Mouse (Mus musculus) forebrain, embryonic 13.5 days (tissue): ENCODE results near the gene Brd9. TPM values are rescaled to one million over a fixed set of nuclear protein-coding genes. Genes with fewer than 3 reads are reported as not detected.

ENCODE experiments used
- ATAC-seq: fragments of 200-750 bp; cut with Nextera tagmentation; 2 replicates; pipeline ENCODE4 v1.8.0; 2017
- H3K27ac ChIP-seq: fragments of 300-500 bp; sonication (generic); 2 replicates; pipeline ENCODE4 v1.5.1; 2015; ENCODE audit warnings: inconsistent platforms, mild to moderate bottlenecking, moderate library complexity
- H3K27me3 ChIP-seq: fragments of 300-500 bp; sonication (generic); 2 replicates; pipeline ENCODE4 v1.6.1; 2015; ENCODE audit warnings: mild to moderate bottlenecking, inconsistent platforms
- H3K36me3 ChIP-seq: fragments of 300-500 bp; sonication (generic); 2 replicates; pipeline ENCODE4 v1.6.1; 2015; ENCODE audit warnings: mild to moderate bottlenecking, inconsistent platforms; ENCODE audit not compliant: poor library complexity, severe bottlenecking
- H3K4me1 ChIP-seq: fragments of 300-500 bp; sonication (generic); 2 replicates; pipeline ENCODE4 v1.6.1; 2015; ENCODE audit warnings: inconsistent platforms
- H3K4me2 ChIP-seq: fragments of 300-500 bp; sonication (generic); 2 replicates; pipeline ENCODE4 v1.6.1; 2015; ENCODE audit warnings: inconsistent platforms, mild to moderate bottlenecking, moderate library complexity
- H3K4me3 ChIP-seq: fragments of 300-500 bp; sonication (generic); 2 replicates; pipeline ENCODE4 v1.5.1; 2015; ENCODE audit warnings: mild to moderate bottlenecking, inconsistent platforms
- H3K9ac ChIP-seq: fragments of 300-500 bp; sonication (generic); 2 replicates; pipeline ENCODE4 v1.6.1; 2015; ENCODE audit warnings: mild to moderate bottlenecking, inconsistent platforms
- H3K9me3 ChIP-seq: fragments of 300-500 bp; sonication (generic); replicated peaks from 2 replicates; pipeline ENCODE4 v1.6.1; 2016; ENCODE audit warnings: inconsistent platforms
- WGBS: fragments of 180-500 bp; shearing (Covaris S2); methylation state at CpG from one replicate; pipeline ENCODE4 v1.1.7; 2015; 5-methylcytosine and 5-hydroxymethylcytosine counted together
- polyA plus RNA-seq: library from polyadenylated mRNA; unstranded; fragments of >200 nt; fragmentation: Nextera tagmentation; extraction: Ambion mirVana; gene quantifications from 2 replicates; pipeline ENCODE4 v1.2.1, GENCODE M21; 2015

The Brd9 gene
- 87.9 and 89.7 TPM in 2 replicates for polyA plus RNA-seq

DNA sequence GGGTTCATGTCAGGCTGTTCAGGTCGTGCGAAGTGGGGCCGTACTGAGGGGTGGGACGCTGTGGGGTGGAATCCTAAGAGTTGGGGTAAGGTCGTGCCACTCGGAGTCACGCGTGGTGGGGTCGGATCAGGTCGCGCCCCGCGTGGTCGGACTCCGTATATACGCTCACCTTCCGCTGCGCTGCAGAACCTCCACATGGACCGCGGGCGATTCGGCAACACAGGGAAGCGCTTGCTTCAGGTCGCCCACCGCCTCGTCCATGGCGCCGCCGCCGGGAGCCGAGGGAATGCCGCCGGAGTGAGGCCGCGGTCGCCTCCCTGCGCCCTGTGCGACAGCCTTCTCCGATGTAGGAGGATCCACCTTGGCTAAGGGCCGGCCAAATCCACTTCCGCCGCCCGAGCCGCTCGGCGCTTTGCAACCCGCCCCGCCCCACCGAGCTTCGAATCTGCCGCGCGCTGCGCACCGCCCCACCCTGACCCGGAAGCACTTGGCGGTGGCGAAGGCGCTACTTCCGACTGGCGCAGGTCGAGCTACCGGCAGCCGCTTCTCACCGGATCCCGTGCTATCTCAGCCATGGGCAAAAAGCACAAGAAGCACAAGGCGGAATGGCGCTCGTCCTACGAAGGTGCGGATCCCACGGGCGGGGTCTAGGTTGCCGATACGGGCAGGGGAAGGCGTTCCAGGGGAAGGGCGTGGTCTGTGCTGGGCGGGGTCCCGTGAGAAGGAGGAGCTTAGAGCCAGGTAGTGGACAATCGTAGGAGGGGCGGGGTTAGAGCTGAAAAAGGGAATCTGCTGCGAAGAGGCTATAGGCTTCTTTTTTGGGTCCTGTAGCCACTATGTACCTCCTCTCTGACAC is at the start of gene Brd9, which contains the start of gene Trip13:
Gene Brd9 (plus strand): TSS at position 491 of the 856 bp plus-strand sequence.
Gene Trip13 (minus strand): TSS at position 464 of the 856 bp plus-strand sequence.
- H3K4me1 ChIP-seq, result peaks cover 17% of the 10 kb centered on the region
- peak within 1 kb of the TSS; percentile 76 for H3K9ac ChIP-seq
- peak; percentile 98 for ATAC-seq
- peaks cover 51% of the 10 kb centered on the region for H3K36me3 ChIP-seq
- under 1% methylated on average over 80 of the region's 82 CpGs for WGBS
- H3K4me2 ChIP-seq, result peak within 1 kb of the TSS; percentile 81
- no peaks in the 10 kb centered on the region for H3K9me3 ChIP-seq
- H3K4me3 ChIP-seq, result peak within 1 kb of the TSS; percentile 75
- H3K27me3 ChIP-seq, result no peaks in the 10 kb centered on the region
- peak within 1 kb of the TSS; percentile 79 for H3K27ac ChIP-seq

GRCm38 (mm10) chr13:73892493-73893178 is 45.0 kb upstream of the Brd9 start:
- H3K4me2 ChIP-seq, result no peak overlapping the region
- no peaks in the 10 kb centered on the region for H3K9me3 ChIP-seq
- no peaks in the 10 kb centered on the region for H3K4me1 ChIP-seq
- no peak overlapping the region for H3K4me3 ChIP-seq
- WGBS, result 68% methylated on average over 6 of the region's 6 CpGs
- H3K9ac ChIP-seq, result no peak overlapping the region
- no peak overlapping the region for H3K27ac ChIP-seq
- no peaks in the 10 kb centered on the region for H3K36me3 ChIP-seq
- ATAC-seq, result no peak
- H3K27me3 ChIP-seq, result no peaks in the 10 kb centered on the region

- no peaks in the 10 kb centered on the region for H3K4me1 ChIP-seq
- H3K9me3 ChIP-seq, result no peaks in the 10 kb centered on the region
- H3K4me3 ChIP-seq, result no peak overlapping the region
- no peaks in the 10 kb centered on the region for H3K36me3 ChIP-seq
- H3K9ac ChIP-seq, result no peak overlapping the region
- H3K27me3 ChIP-seq, result no peaks in the 10 kb centered on the region
- WGBS, result 87% methylated on average over 3 of the region's 3 CpGs
- no peak overlapping the region for H3K4me2 ChIP-seq
- no peak for ATAC-seq
- H3K27ac ChIP-seq, result no peak overlapping the region
Observed at GRCm38 (mm10) chr13:73897561-73897960, 40.0 kb upstream of the Brd9 start.

- no peaks in the 10 kb centered on the region for H3K9me3 ChIP-seq
- H3K4me2 ChIP-seq, result no peak overlapping the region
- H3K36me3 ChIP-seq, result peaks cover 9% of the 10 kb centered on the region; the same call in 1 of the 2 replicates
- no peak for ATAC-seq
- H3K4me3 ChIP-seq, result no peak overlapping the region
- 75% methylated on average over 5 of the region's 5 CpGs for WGBS
- H3K27me3 ChIP-seq, result no peaks in the 10 kb centered on the region
- H3K27ac ChIP-seq, result no peak overlapping the region
- no peak overlapping the region for H3K9ac ChIP-seq
- H3K4me1 ChIP-seq, result no peaks in the 10 kb centered on the region
Observed at GRCm38 (mm10) chr13:73907136-73907535, 30.5 kb upstream of the Brd9 start.

GRCm38 (mm10) chr13:73907683-73908412 is 29.8 kb upstream of the Brd9 start:
- Histone ChIP-seq H3K36me3 (peaks cover 13% of the 10 kb centered on the region), H3K9ac (no peak overlapping the region), H3K4me3 (no peak overlapping the region), H3K27me3 (no peaks in the 10 kb centered on the region), H3K4me1 (no peaks in the 10 kb centered on the region), H3K4me2 (no peak overlapping the region), H3K27ac (no peak overlapping the region), H3K9me3 (no peaks in the 10 kb centered on the region)
- WGBS, result 67% methylated on average over 2 of the region's 2 CpGs
- ATAC-seq, result peak; percentile 80

DNA sequence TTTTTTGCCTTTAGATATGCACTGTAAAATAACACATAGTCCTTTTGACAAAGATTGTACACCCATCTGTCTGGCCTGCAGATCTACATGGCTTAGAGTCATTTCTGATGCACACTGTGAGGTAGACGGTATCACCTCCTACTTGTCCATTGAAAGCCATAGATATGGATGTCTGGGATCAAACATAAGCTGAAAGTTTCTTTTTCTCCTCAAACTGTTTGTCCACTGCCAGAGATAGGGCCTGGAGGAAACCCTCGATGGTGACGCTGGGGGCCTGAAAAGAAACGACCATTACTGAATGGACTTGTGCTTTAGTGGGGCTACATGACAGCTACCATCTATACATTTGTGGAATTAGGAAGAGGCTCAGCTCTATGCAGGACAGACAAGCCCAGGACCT is 24.5 kb upstream of the Brd9 start:
- H3K4me3 ChIP-seq, result no peak overlapping the region
- H3K27ac ChIP-seq, result no peak overlapping the region
- no peak for ATAC-seq
- H3K9me3 ChIP-seq, result no peaks in the 10 kb centered on the region
- H3K36me3 ChIP-seq, result peaks cover 61% of the 10 kb centered on the region
- 93% methylated on average over 4 of the region's 4 CpGs for WGBS
- H3K4me2 ChIP-seq, result no peak overlapping the region
- no peaks in the 10 kb centered on the region for H3K4me1 ChIP-seq
- no peaks in the 10 kb centered on the region for H3K27me3 ChIP-seq
- no peak overlapping the region for H3K9ac ChIP-seq

DNA sequence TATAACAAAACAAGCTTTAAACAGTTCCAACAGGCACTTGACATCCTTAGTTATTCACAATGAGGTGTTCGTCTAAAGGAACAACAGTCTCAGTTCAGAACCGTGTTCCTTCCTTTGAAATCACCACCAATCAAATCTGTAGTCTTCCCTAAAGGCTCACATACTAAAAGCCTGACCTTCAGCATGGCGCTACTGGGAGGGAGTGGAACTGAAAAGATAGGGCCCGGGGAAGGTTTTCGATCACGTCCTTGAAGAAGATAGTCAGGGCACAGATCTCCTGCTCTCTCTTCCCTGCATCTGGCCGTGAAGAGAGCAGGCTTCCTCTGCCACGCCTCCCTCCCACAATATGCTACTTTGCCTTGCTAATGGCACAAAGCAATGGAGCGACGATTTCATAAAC is 5.4 kb upstream of the Brd9 start:
- peaks cover 8% of the 10 kb centered on the region for H3K4me1 ChIP-seq
- no peak for ATAC-seq
- 88% methylated on average over 10 of the region's 10 CpGs for WGBS
- H3K27me3 ChIP-seq, result no peaks in the 10 kb centered on the region
- H3K9ac ChIP-seq, result no peak overlapping the region
- H3K4me2 ChIP-seq, result no peak overlapping the region
- H3K36me3 ChIP-seq, result peaks cover 64% of the 10 kb centered on the region
- H3K9me3 ChIP-seq, result no peaks in the 10 kb centered on the region
- no peak overlapping the region for H3K27ac ChIP-seq
- no peak overlapping the region for H3K4me3 ChIP-seq

DNA sequence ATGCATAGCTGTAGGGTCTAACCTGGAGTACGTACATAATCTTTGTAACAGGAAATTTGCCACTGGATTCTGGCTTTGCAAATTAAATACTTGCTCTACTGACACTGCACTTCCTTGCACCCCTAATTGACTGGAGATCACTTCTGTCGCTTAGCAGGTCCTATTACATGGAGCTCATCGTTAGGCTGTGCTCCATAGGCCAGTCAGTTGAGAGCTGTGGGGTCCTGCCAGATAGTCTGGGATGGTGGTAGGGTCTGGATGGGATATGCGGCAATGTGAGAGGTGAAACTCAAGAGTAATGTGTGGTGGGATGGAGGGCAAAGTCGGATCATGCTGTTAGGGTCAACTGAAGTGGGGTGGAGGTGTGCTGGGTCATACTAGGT is 682 bp upstream of the Brd9 start:
- H3K4me2 ChIP-seq, result peak overlapping the region; percentile 81
- H3K9me3 ChIP-seq, result no peaks in the 10 kb centered on the region
- no peaks in the 10 kb centered on the region for H3K27me3 ChIP-seq
- WGBS, result 16% methylated on average over 5 of the region's 5 CpGs
- H3K27ac ChIP-seq, result no peak overlapping the region
- ATAC-seq, result no peak
- H3K4me1 ChIP-seq, result peaks cover 17% of the 10 kb centered on the region
- peaks cover 51% of the 10 kb centered on the region for H3K36me3 ChIP-seq
- peak overlapping the region; percentile 76 for H3K9ac ChIP-seq
- H3K4me3 ChIP-seq, result peak overlapping the region; percentile 75

GRCm38 (mm10) chr13:73938177-73938560 is 558 bp downstream of the Brd9 start:
- peak; percentile 3; the same call in 1 of the 2 replicates for ATAC-seq
- peak overlapping the region; percentile 79; the same call in 1 of the 2 replicates for H3K27ac ChIP-seq
- peak overlapping the region; percentile 81 for H3K4me2 ChIP-seq
- 47% methylated on average over 13 of the region's 13 CpGs for WGBS
- H3K36me3 ChIP-seq, result peaks cover 51% of the 10 kb centered on the region
- no peaks in the 10 kb centered on the region for H3K27me3 ChIP-seq
- H3K4me1 ChIP-seq, result peaks cover 17% of the 10 kb centered on the region
- peak overlapping the region; percentile 75 for H3K4me3 ChIP-seq
- no peaks in the 10 kb centered on the region for H3K9me3 ChIP-seq
- H3K9ac ChIP-seq, result peak overlapping the region; percentile 76

GRCm38 (mm10) chr13:73939101-73939500 is 1.5 kb downstream of the Brd9 start:
- Histone ChIP-seq H3K4me3 (no peak overlapping the region), H3K27me3 (no peaks in the 10 kb centered on the region), H3K9ac (no peak overlapping the region), H3K27ac (no peak overlapping the region), H3K4me1 (peaks cover 17% of the 10 kb centered on the region), H3K4me2 (no peak overlapping the region), H3K9me3 (no peaks in the 10 kb centered on the region), H3K36me3 (peaks cover 57% of the 10 kb centered on the region)
- WGBS, result 98% methylated on average over 5 of the region's 5 CpGs
- no peak for ATAC-seq

- Histone ChIP-seq H3K9me3 (no peaks in the 10 kb centered on the region), H3K4me3 (no peak overlapping the region), H3K27ac (no peak overlapping the region), H3K36me3 (peaks cover 94% of the 10 kb centered on the region), H3K27me3 (no peaks in the 10 kb centered on the region), H3K4me2 (no peak overlapping the region), H3K4me1 (no peaks in the 10 kb centered on the region), H3K9ac (no peak overlapping the region)
- no peak for ATAC-seq
- WGBS, result 95% methylated on average over 9 of the region's 9 CpGs
Observed at GRCm38 (mm10) chr13:73944606-73945005, 7.0 kb downstream of the Brd9 start.
